Mouse (Mus musculus) hindbrain, embryonic 11.5 days (tissue): ENCODE measurements around the gene D7Ertd443e. TPM values are rescaled to one million over a fixed set of nuclear protein-coding genes. Genes with fewer than 3 reads are reported as not detected.
A peak's percentile ranks its signal among the peaks of the same experiment; 100 is the strongest.

ENCODE experiments used
- ATAC-seq: fragments of 200-750 bp; cut with Nextera tagmentation; 2 replicates; pipeline ENCODE4 v1.8.0; 2017; ENCODE audit warnings: mild to moderate bottlenecking, moderate TSS enrichment, moderate library complexity; ENCODE audit not compliant: low FRiP score
- DNase-seq: peaks from one replicate; pipeline ENCODE4 v3.0.0-alpha.2; 2015; ENCODE audit warnings: low spot score
- H3K27ac ChIP-seq: fragments of 300-500 bp; sonication (generic); 2 replicates; pipeline ENCODE4 v1.5.1; 2014; ENCODE audit warnings: mild to moderate bottlenecking, low read depth, low read length
- H3K27me3 ChIP-seq: fragments of 300-500 bp; sonication (generic); 2 replicates; pipeline ENCODE4 v1.6.1; 2014; ENCODE audit warnings: mild to moderate bottlenecking, low read length, moderate library complexity, mixed read lengths; ENCODE audit not compliant: control insufficient read depth, insufficient read depth
- H3K36me3 ChIP-seq: fragments of 300-500 bp; sonication (generic); 2 replicates; pipeline ENCODE4 v1.6.1; 2014; ENCODE audit warnings: mild to moderate bottlenecking, low read length, moderate library complexity, mixed read lengths; ENCODE audit not compliant: control insufficient read depth, insufficient read depth
- H3K4me1 ChIP-seq: fragments of 300-500 bp; sonication (generic); replicated peaks from 2 replicates; pipeline ENCODE4 v1.6.1; 2014; ENCODE audit warnings: low read length, mixed read lengths; ENCODE audit not compliant: control insufficient read depth, insufficient read depth
- H3K4me2 ChIP-seq: fragments of 300-500 bp; sonication (generic); replicated peaks from 2 replicates; pipeline ENCODE4 v1.6.1; 2014; ENCODE audit warnings: mild to moderate bottlenecking, low read depth, low read length
- H3K4me3 ChIP-seq: fragments of 300-500 bp; sonication (generic); 2 replicates; pipeline ENCODE4 v1.5.1; 2014; ENCODE audit warnings: low read depth, low read length
- H3K9ac ChIP-seq: fragments of 300-500 bp; sonication (generic); 2 replicates; pipeline ENCODE4 v1.6.1; 2014; ENCODE audit warnings: low read depth, low read length
- H3K9me3 ChIP-seq: fragments of 300-500 bp; sonication (generic); 2 replicates; pipeline ENCODE4 v1.6.1; 2016; ENCODE audit warnings: low read length; ENCODE audit not compliant: control insufficient read depth
- WGBS: fragments of 180-500 bp; shearing (Covaris S2); extraction: QIAGEN DNeasy Blood & Tissue Kit; methylation state at CpG from one replicate; pipeline ENCODE4 v1.1.7; 2014; 5-methylcytosine and 5-hydroxymethylcytosine counted together
- polyA plus RNA-seq: library from polyadenylated mRNA; unstranded; fragments of >200 nt; fragmentation: Nextera tagmentation; extraction: Ambion mirVana; gene quantifications from 2 replicates; pipeline ENCODE4 v1.2.1, GENCODE M21; 2014

Gene D7Ertd443e
- polyA plus RNA-seq, 1 experiment from 2014 or later: 0.08 TPM

- H3K9me3 ChIP-seq: no peaks in the 10 kb centered on the region
- H3K27ac ChIP-seq: peak overlapping the region; percentile 42; the same call in 1 of the 2 replicates
- no peaks in the 10 kb centered on the region for H3K27me3 ChIP-seq
- H3K36me3 ChIP-seq: no peaks in the 10 kb centered on the region
- H3K4me3 ChIP-seq: no peak overlapping the region
- H3K9ac ChIP-seq: no peak overlapping the region
- H3K4me1 ChIP-seq: peaks cover 6% of the 10 kb centered on the region
- WGBS: 28% methylated on average over 13 of the region's 13 CpGs
- ATAC-seq (no peak), DNase-seq (peak; percentile 39)
- H3K4me2 ChIP-seq: no peak overlapping the region
Measured at GRCm38 (mm10) chr7:134227773-134228455, 157.5 kb downstream of the D7Ertd443e start.

DNA sequence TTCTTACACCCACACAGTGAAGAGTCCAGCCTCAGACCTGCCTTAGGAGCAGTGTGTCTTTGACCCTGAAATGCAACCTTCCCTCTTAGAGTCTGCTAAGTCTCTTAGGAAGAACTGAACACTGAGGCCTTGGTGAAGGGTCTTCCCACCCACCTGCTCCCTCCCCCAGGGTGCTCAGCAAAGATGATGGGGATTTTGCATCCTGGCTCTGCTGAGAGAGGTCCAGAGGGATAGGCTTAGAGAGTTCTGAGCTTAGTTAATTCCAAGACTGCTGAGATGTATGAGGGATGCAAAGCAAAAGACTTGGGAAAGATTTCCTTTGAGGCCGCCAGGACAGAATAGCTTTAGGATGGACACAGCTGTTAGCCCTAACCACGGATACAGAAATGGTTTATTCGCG is 158.4 kb downstream of the D7Ertd443e start:
- ATAC-seq: no peak
- Histone ChIP-seq H3K9me3 (no peaks in the 10 kb centered on the region), H3K9ac (no peak overlapping the region), H3K27me3 (no peaks in the 10 kb centered on the region), H3K36me3 (no peaks in the 10 kb centered on the region), H3K4me1 (peaks cover 6% of the 10 kb centered on the region), H3K27ac (no peak overlapping the region), H3K4me3 (no peak overlapping the region), H3K4me2 (no peak overlapping the region)
- DNase-seq: no peak
- 76% methylated on average over 4 of the region's 4 CpGs for WGBS

DNA sequence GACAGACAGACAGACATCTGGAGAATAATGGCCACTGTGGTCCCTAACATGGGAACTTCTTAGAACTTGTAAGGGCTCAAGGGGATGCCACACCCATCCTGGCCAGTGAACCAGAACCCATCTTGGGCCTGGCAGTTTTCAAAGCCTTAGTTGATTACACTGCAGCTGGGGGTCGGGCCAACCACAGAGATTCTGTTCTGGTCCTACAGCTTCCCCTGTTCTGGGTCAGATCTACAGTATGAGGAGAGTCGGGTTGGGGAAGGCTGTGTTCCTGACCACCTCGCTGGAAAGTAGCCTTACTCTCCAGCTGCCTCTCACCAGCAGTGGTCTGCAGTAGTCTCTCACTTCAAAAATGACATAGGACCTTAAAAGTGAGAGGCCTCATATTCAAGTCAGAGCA is 159.2 kb downstream of the D7Ertd443e start:
- no peaks in the 10 kb centered on the region for H3K36me3 ChIP-seq
- WGBS: 62% methylated on average over 3 of the region's 3 CpGs

GRCm38 (mm10) chr7:134224741-134225612 is 160.5 kb downstream of the D7Ertd443e start:
- whole genome bisulfite sequencing: 1% methylated on average over 81 of the region's 90 CpGs
- peak overlapping the region; percentile 19; the same call in 1 of the 2 replicates for H3K27ac ChIP-seq
- ATAC-seq: peak; percentile 78

More for the DNA sequence above, 159.2 kb downstream of the D7Ertd443e start:
- no peaks in the 10 kb centered on the region for H3K27me3 ChIP-seq
- no peak overlapping the region for H3K4me2 ChIP-seq
- H3K27ac ChIP-seq: no peak overlapping the region
- DNase-seq (no peak), ATAC-seq (no peak)
- H3K9me3 ChIP-seq: no peaks in the 10 kb centered on the region
- peaks cover 6% of the 10 kb centered on the region for H3K4me1 ChIP-seq
- no peak overlapping the region for H3K9ac ChIP-seq
- no peak overlapping the region for H3K4me3 ChIP-seq

DNA sequence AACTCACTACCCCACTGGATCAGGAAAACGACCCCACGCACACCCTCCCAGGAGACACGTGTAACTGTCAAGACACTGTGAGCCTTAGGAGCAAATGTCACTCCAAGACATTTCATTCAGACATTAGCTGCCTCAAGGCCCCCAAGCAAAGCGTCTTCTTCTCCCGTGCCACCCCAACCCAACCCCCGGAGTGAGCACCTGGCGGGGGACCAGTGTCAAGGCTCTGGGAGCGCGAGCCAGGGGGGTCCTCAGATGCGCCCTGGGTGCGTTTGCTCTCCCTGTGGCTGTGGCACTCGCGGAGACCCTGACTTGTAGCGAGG is 161.1 kb downstream of the D7Ertd443e start:
- 0 out of 2 replicates have a peak overlapping the region, but pooled peaks have one; percentile 19 for H3K27ac ChIP-seq
- peak overlapping the region; percentile 56 for H3K9ac ChIP-seq
- H3K4me1 ChIP-seq: peaks cover 6% of the 10 kb centered on the region
- no peak for DNase-seq
- H3K4me2 ChIP-seq: peak overlapping the region; percentile 97
- H3K4me3 ChIP-seq: peak overlapping the region; percentile 52
- under 1% methylated on average over 14 of the region's 14 CpGs for WGBS
- H3K9me3 ChIP-seq: no peaks in the 10 kb centered on the region
- no peaks in the 10 kb centered on the region for H3K36me3 ChIP-seq
- peak; percentile 34; the same call in 1 of the 2 replicates for ATAC-seq
- no peaks in the 10 kb centered on the region for H3K27me3 ChIP-seq

More at GRCm38 (mm10) chr7:134224741-134225612, 160.5 kb downstream of the D7Ertd443e start:
- peak; percentile 70 for DNase-seq
- peak overlapping the region; percentile 52 for H3K4me3 ChIP-seq
- peak overlapping the region; percentile 97 for H3K4me2 ChIP-seq
- peak overlapping the region; percentile 56 for H3K9ac ChIP-seq
- peaks cover 6% of the 10 kb centered on the region for H3K4me1 ChIP-seq
- H3K9me3 ChIP-seq: no peaks in the 10 kb centered on the region
- no peaks in the 10 kb centered on the region for H3K36me3 ChIP-seq
- H3K27me3 ChIP-seq: no peaks in the 10 kb centered on the region

DNA sequence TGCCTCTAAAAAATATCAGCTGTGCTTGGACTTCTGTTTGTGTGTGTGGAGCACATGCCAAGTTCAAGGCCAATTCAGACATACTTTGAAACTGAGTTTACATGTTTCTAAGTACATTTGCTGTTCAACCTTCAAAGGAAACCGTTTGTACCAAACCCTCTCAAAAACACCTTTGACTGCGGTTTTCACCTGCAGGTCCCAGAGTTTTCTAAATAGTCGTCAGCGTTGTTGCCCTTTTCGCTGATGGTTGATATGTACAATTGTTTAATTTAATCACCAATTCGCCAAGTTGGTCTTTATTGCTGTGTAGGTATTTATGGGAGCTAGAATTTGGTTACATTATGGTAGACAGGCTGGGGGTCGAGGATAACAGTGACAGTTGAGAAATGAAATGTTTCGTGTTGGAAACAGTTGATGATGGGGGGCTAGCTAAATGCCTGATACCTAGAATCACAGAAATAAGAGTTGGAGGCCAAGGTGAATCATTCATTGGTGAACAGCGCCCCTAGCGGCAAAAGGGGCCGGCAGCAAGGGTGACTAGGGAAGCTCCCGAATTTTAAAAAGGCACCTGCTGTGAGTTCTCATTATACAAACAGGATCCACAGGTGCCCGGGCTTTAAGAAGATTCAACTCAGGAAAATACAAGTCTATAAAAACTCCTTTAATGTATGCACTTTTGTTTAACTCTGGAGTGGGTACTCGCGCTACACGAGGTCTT is 161.9 kb downstream of the D7Ertd443e start:
- Histone ChIP-seq H3K36me3 (no peaks in the 10 kb centered on the region), H3K27ac (no peak overlapping the region), H3K9me3 (no peaks in the 10 kb centered on the region), H3K4me3 (peak overlapping the region; percentile 52), H3K27me3 (no peaks in the 10 kb centered on the region), H3K4me1 (peaks cover 6% of the 10 kb centered on the region), H3K4me2 (peak overlapping the region; percentile 97), H3K9ac (no peak overlapping the region)
- WGBS: 30% methylated on average over 16 of the region's 16 CpGs
- ATAC-seq (0 out of 2 replicates have a peak, but pooled peaks have one; percentile 17), DNase-seq (peak; percentile 93)

Other genes with a start within 250 kb of the D7Ertd443e start
- 3.1 and 4.5 TPM in 2 replicates for gene Adam12, start 153.5 kb downstream of the D7Ertd443e start, polyA plus RNA-seq